Mouse (Mus musculus) right cerebral cortex, postnatal 25 days (tissue): ENCODE measurements around the gene Adcy5.

Source experiments
- DNase-seq: peaks from one replicate; pipeline ENCODE4 v3.0.0; 2022

The Adcy5 gene

DNA sequence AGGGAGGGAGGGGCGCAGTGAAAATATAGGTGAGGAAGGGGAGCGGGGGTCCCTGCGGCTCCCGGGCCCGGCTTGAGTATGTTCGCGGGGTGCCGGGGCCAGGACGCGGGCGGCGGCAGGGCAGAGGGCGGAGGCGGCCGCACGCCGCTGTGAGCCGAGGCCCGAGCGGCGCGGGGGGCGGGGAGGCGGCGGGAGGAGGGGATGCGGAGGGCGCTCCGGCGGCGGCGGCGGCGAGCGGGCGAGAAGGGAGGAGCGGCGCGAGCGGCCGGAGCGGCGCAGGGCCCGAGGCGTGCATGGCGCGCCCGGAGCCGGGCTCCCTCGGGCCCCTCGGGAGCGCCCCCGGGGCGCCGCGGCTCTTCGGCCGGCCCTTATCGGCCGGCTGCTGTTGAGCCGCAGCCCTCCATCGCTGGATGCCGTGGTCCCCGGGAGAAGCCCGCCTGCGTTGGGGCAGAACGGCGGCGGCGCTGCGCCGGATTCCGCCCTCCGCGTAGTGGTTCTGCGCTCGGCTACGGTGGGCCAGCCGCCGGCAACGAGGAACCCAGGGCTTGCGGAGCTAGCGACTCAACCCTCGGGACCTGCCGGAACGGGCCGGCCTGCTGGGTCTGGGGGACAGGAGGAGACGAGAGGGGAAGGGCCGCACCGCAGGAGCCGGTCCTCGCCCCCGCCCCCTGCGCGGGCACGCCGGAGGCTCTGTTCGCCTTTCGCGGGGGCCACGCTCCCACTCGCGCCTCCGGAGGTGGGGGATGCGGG, at the start of gene Adcy5:
TSS of gene Adcy5 (plus strand) at position 237 of the 750 bp plus-strand sequence.
- peak; percentile 51 for DNase-seq

GRCm38 (mm10) chr16:35107985-35108384, 46.7 kb upstream of the Adcy5 start:
- DNase-seq: no peak

GRCm38 (mm10) chr16:35109156-35109555, 45.5 kb upstream of the Adcy5 start:
- DNase-seq: no peak

DNA sequence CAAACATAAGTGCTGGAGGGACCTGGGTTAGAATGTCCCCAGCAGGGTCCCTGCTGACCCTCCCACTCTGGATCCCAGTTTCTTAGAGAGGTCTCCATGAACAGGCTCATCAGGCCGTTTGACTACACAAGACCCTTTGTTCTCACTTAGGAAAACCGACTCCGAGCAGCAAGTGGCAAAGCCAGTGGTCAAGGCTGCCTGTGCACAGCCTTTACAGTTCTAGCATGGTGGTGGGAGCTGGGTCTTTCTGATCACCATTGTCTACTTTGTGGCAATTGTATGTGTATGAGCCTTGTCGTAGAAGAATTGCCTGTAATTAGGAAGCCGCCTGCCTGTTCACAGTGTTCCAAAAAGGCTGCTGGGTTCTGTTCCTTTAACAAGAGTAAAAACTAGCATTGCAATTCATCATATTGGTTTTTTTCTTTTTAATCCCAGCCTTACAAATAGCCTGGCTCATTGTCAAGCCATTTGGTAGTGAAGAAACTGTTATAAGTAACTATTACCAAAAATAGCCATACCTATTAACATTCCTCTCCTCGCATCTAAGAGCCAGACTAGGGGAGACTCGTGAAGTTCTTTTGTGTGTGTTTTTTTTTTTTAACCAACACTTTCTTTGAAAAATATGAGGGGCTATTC, 44.9 kb upstream of the Adcy5 start:
- no peak for DNase-seq

DNA sequence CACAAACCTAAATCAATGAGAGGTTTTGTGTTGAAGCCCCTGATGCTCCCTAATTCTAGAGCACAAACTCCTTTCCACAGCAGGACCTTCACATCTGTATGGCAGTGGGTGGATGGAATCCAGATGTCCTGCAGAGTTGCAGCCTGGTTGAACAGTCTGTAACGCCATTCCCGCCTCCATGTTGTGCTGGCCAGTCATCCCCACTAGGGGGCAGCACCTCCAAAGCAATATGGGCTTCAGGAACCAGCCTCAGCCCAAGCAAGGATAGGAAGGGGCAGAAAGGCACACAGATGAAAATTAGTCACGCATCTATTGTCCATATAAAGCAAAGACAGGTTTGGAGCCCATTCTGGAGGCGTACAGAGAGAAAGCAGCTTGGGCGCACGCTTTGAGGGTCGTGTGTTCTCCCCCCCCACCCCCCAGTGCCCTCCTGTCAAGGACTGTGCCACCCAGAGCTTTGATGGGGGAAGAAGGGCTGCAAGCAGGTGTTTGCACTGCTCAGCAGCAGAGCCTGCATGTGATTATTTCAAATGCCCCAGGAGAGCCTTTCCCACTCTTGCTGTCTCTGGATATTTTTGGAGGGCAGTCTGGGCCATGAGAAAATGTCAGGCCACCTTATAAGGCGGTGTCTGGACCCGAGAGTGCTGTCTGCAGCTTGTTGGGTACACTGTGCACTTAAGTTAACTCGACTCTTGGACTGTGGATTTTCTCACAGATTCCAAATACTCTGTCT, 44.1 kb upstream of the Adcy5 start:
- DNase-seq: peak; percentile 82

GRCm38 (mm10) chr16:35111143-35111620, 43.5 kb upstream of the Adcy5 start:
- no peak for DNase-seq

GRCm38 (mm10) chr16:35113496-35113895, 41.2 kb upstream of the Adcy5 start:
- no peak for DNase-seq

DNA sequence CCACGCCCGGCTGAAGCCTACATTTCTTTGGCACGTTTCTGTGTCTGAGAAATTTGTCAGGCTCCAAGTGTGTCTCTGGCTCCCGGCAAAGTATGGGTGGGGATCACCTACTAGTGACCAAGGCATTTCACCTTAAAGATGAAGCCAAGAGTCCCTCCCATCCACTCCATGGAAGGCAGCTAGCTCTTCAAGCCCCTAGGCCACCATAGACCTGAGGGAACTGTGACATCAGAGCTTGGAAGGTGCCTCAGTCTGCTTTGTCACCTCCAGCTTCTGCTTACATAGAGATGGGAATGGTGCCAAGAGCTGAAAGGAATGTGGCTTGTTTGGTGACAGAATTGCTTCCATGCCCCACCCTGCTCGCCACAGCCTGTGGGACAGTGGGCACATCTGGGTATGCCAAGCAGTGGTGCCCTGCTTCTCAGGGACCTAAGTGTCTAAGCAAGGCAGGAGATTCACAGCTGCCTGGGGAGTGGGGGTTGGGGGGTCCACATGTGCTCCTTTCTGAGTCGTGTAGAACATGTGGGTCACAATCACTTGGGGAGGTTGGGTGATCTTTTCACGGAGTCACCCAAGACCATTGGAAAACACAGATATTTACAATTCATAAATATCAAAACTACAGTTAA, 38.2 kb upstream of the Adcy5 start:
- DNase-seq: no peak

DNA sequence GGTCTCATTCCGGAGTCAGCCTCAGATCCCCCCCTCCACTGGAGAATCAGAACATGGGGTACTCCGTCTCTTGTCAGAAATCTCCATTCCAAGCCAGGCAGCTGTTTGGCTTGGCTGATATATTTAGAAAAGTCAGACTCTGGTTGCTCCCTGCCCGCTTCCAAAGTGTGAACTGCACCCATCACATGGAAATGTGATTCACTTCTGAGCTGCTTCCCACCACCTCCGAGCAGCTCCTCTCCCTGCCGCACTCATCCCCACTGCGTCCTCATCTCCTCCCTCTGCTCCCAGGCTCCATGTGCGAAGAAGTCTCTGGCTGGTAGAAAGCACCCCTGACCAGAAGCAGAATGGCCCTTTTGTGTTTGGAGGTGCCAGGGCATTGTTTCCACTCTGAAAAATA, 37.2 kb upstream of the Adcy5 start:
- no peak for DNase-seq

DNA sequence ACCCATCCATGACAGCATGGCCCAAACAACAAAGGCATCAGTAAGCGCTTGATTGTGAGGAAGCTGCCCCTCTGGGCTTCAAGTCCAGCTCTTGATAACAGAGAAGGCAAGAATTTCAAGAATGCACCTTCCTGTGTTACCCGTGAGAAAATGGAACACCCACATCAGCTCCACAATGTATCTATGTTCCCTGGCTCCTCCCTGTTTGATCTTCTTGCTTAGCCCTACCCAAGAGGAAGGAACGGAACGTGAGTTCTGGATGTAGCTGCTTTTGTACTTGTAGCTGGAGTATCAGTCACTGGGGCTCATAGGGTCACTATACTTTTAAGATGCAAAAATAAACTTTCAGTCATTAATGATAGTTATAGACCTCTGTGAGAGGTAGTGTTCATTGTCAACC, 34.1 kb upstream of the Adcy5 start:
- DNase-seq: no peak

GRCm38 (mm10) chr16:35127270-35127669, 27.4 kb upstream of the Adcy5 start:
- no peak for DNase-seq

GRCm38 (mm10) chr16:35130172-35130571, 24.5 kb upstream of the Adcy5 start:
- DNase-seq: no peak

- no peak for DNase-seq
These were observed 15.3 kb upstream of the Adcy5 start for GRCm38 (mm10) chr16:35139416-35139815.

GRCm38 (mm10) chr16:35139873-35140619, 14.6 kb upstream of the Adcy5 start:
- no peak for DNase-seq

DNA sequence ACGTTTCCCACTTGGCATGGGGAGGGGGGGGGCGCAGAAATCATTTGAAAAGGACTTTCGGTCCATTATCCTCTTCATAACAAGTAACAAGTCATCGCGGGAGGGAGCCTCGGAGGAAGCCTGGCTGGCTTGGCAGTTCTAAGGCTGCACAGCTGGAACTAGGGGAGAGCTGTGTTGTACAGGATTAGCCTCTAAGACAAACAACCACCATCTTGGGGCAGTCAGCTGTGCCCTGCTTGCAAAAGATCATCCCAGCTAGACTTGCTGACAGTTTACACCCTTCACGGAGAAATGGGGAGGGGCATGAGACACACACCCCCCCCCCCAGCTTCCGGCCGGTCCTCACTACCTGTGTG, 14.1 kb upstream of the Adcy5 start:
- no peak for DNase-seq

GRCm38 (mm10) chr16:35141839-35142238, 12.8 kb upstream of the Adcy5 start:
- no peak for DNase-seq

DNA sequence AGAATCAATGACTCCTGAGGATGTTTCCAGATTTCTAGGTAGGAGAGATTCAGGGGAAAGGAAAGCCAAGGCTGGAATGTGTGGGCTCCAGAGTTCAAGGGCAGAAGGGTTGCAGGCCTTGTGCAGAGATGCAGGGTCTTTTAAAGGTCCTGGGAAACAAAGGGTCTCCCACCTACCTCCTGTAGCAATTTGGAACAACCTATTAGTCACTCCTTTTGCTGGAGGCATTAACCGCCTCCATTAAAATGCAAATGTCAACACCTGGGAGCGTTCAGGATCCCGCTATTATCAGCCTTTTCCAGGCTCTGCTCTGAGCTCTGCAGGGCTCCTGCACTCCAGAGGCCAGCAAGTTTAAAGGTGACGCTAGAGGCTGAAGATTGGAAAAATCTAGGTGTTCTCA, 8.5 kb upstream of the Adcy5 start:
- DNase-seq: no peak

DNA sequence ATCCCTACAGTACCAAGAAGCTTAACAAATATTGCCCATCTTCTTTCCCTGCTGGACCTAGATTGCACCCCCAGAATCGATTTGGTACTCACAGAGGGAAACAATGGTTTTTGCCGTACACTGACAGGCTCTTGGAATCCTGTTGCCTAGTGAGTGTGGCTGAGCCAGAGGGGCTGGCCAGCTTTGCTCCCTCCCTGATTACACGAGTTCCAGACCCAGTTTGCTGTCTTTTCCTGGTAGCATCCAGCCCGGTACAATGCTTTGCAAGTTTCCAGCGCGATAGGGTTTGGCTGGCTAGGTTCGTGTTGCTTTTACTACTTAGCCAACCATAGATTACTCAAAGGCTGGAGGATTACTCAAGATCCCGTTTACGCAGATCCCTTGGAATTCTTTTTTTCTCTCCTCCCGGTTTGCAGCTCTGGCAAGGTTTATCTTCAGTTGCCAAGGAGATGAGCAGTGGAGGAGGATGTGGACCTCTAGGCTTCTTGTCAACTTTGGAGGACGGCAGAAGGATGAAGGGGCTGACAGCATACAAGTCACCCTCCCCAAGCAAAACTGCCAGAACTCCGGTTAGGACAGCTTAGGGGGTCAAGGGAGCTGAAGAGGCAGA, 1.4 kb upstream of the Adcy5 start:
- no peak for DNase-seq

GRCm38 (mm10) chr16:35154245-35154640, 434 bp upstream of the Adcy5 start:
- peak; percentile 70 for DNase-seq

GRCm38 (mm10) chr16:35155391-35156305, 971 bp downstream of the Adcy5 start:
- DNase-seq: peak; percentile 52

DNA sequence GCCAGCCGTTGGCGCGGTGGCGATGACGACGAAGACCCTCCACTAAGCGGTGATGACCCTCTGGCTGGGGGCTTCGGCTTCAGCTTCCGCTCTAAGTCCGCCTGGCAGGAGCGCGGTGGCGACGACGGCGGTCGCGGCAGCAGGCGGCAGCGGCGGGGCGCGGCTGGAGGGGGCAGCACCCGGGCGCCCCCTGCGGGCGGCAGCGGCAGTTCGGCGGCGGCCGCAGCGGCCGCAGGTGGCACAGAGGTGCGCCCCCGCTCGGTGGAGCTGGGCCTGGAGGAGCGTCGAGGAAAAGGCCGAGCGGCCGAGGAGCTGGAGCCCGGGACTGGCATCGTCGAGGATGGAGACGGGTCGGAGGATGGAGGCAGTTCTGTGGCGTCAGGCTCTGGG, 1.6 kb downstream of the Adcy5 start:
- peak; percentile 50 for DNase-seq
